Mouse (Mus musculus): Measurements from ENCODE around the gene Magoh. TPM values are rescaled to one million over a fixed set of nuclear protein-coding genes. Genes with fewer than 3 reads are reported as not detected.
A peak's percentile ranks its signal among the peaks of the same experiment; 100 is the strongest.

Gene Magoh
- total RNA-seq (2021): 10 to 100 TPM; 35.4 to 40.0 TPM
- long read RNA-seq, experiment 1, transcript Magoh-201 (5 exons, 692 nt): major isoform, 7 of 7 reads
- long read RNA-seq, experiment 1, partial matches to known transcripts: 0 of 7 reads
- long read RNA-seq, experiment 1, other reads (novel, unspliced or antisense): 0 of 7 reads
- long read RNA-seq, experiment 2, transcript Magoh-201 (5 exons, 692 nt): major isoform, 11 of 12 reads
- long read RNA-seq, experiment 2, partial matches to known transcripts: 1 of 12 reads
- long read RNA-seq, experiment 2, other reads (novel, unspliced or antisense): 0 of 12 reads

GRCm38 (mm10) chr4:107879254-107880050 is at the start of gene Magoh:
TSS of gene Magoh (plus strand) at chr4:107879755.
- peak within 1 kb of the TSS; percentile 86 for H3K27ac ChIP-seq
- peak within 1 kb of the TSS; percentile 75 for H3K4me3 ChIP-seq
- no peak for TF ChIP-seq CTCF (conservative IDR thresholded peaks at IDR 0.05)
- DNase-seq (ENCODE audit: low spot score in 2 of 2): peak; percentile 94 to 96

- H3K4me3 ChIP-seq: no peak overlapping the region
- no peak for TF ChIP-seq CTCF (conservative IDR thresholded peaks at IDR 0.05)
- H3K27ac ChIP-seq: peak overlapping the region; percentile 79; the same call in 1 of the 2 replicates
- DNase-seq (ENCODE audit: low spot score in 2 of 2): no peak
Observed at GRCm38 (mm10) chr4:107830189-107830588, 49.4 kb upstream of the Magoh start.

- Histone ChIP-seq H3K4me3 (no peak overlapping the region), H3K27ac (peak overlapping the region; percentile 11; the same call in 1 of the 2 replicates)
- DNase-seq (ENCODE audit: low spot score in 2 of 2): no peak
- TF ChIP-seq CTCF (conservative IDR thresholded peaks at IDR 0.05): no peak
Observed at GRCm38 (mm10) chr4:107830821-107831221, 48.7 kb upstream of the Magoh start.

- no peak overlapping the region for H3K4me3 ChIP-seq
- 0 out of 2 replicates have a peak overlapping the region, but pooled peaks have one; percentile 11 for H3K27ac ChIP-seq
- no peak for DNase-seq (ENCODE audit: low spot score in 2 of 2)
- TF ChIP-seq CTCF (conservative IDR thresholded peaks at IDR 0.05): no peak
Observed at GRCm38 (mm10) chr4:107831678-107832077, 47.9 kb upstream of the Magoh start.

GRCm38 (mm10) chr4:107833525-107833924 is 46.0 kb upstream of the Magoh start:
- Histone ChIP-seq H3K27ac (no peak overlapping the region), H3K4me3 (no peak overlapping the region)
- TF ChIP-seq CTCF (conservative IDR thresholded peaks at IDR 0.05): no peak
- DNase-seq (ENCODE audit: low spot score in 2 of 2): no peak

- Histone ChIP-seq H3K4me3 (no peak overlapping the region), H3K27ac (no peak overlapping the region)
- no peak for TF ChIP-seq CTCF (conservative IDR thresholded peaks at IDR 0.05)
- DNase-seq (ENCODE audit: low spot score in 2 of 2): no peak
Observed at GRCm38 (mm10) chr4:107834643-107835314, 44.8 kb upstream of the Magoh start.

- no peak for DNase-seq (ENCODE audit: low spot score in 2 of 2)
- H3K27ac ChIP-seq: no peak overlapping the region
- no peak overlapping the region for H3K4me3 ChIP-seq
- no peak for TF ChIP-seq CTCF (conservative IDR thresholded peaks at IDR 0.05)
Observed at GRCm38 (mm10) chr4:107835508-107835909, 44.0 kb upstream of the Magoh start.

GRCm38 (mm10) chr4:107836758-107837157 is 42.8 kb upstream of the Magoh start:
- H3K27ac ChIP-seq: no peak overlapping the region
- no peak for TF ChIP-seq CTCF (conservative IDR thresholded peaks at IDR 0.05)

GRCm38 (mm10) chr4:107837910-107838309 is 41.6 kb upstream of the Magoh start:
- no peak for TF ChIP-seq CTCF (conservative IDR thresholded peaks at IDR 0.05)
- no peak overlapping the region for H3K4me3 ChIP-seq
- no peak for DNase-seq (ENCODE audit: low spot score in 2 of 2)
- no peak overlapping the region for H3K27ac ChIP-seq

More at GRCm38 (mm10) chr4:107836758-107837157, 42.8 kb upstream of the Magoh start:
- peak; percentile 73 to 74 for DNase-seq (ENCODE audit: low spot score in 2 of 2)
- H3K4me3 ChIP-seq: no peak overlapping the region

- Histone ChIP-seq H3K4me3 (no peak overlapping the region), H3K27ac (no peak overlapping the region)
- no peak for DNase-seq (ENCODE audit: low spot score in 2 of 2)
- no peak for TF ChIP-seq CTCF (conservative IDR thresholded peaks at IDR 0.05)
Observed at GRCm38 (mm10) chr4:107843687-107844086, 35.9 kb upstream of the Magoh start.

- peak; percentile 69 to 89 for DNase-seq (ENCODE audit: low spot score in 2 of 2)
- Histone ChIP-seq H3K27ac (peak overlapping the region; percentile 59; the same call in 1 of the 2 replicates), H3K4me3 (no peak overlapping the region)
- TF ChIP-seq CTCF (conservative IDR thresholded peaks at IDR 0.05): peak; percentile 97
Observed at GRCm38 (mm10) chr4:107844971-107845370, 34.6 kb upstream of the Magoh start.

GRCm38 (mm10) chr4:107846795-107847194 is 32.8 kb upstream of the Magoh start:
- TF ChIP-seq CTCF (conservative IDR thresholded peaks at IDR 0.05): no peak
- DNase-seq (ENCODE audit: low spot score in 2 of 2): no peak
- Histone ChIP-seq H3K27ac (no peak overlapping the region), H3K4me3 (no peak overlapping the region)

GRCm38 (mm10) chr4:107848546-107848945 is 31.0 kb upstream of the Magoh start:
- Histone ChIP-seq H3K27ac (no peak overlapping the region), H3K4me3 (no peak overlapping the region)
- DNase-seq (ENCODE audit: low spot score in 2 of 2): no peak
- no peak for TF ChIP-seq CTCF (conservative IDR thresholded peaks at IDR 0.05)
